Mouse (Mus musculus): ENCODE data around the gene Ltv1.

- TF ChIP-seq GATA1 (IDR thresholded peaks at IDR 0.05; ENCODE audit: low read length) (no peak), TAL1 (IDR thresholded peaks at IDR 0.05; ENCODE audit: low read length) (no peak)
Measured at GRCm38 (mm10) chr10:13212326-13212725, 19.4 kb upstream of the Ltv1 start.
